Mouse (Mus musculus): Measurements from ENCODE around the gene Fndc3b. TPM values are rescaled to one million over a fixed set of nuclear protein-coding genes. Genes with fewer than 3 reads are reported as not detected.
A peak's percentile ranks its signal among the peaks of the same experiment; 100 is the strongest.

Gene Fndc3b
- polyA plus RNA-seq, 1 experiment from 2014 or later, result 13.2 TPM

GRCm38 (mm10) chr3:27463373-27463772, 247.7 kb downstream of the Fndc3b start:
- no peaks in the 10 kb centered on the region for H3K27me3 ChIP-seq (ENCODE audit: control insufficient read depth, insufficient read depth, low read depth, low read length)
- WGBS (ENCODE audit: insufficient replicate concordance), result 63% methylated on average over 7 of the region's 7 CpGs
- H3K27ac ChIP-seq (ENCODE audit: low read length), result no peak overlapping the region
- H3K9ac ChIP-seq (ENCODE audit: low read depth, low read length), result no peak overlapping the region
- peaks cover 6% of the 10 kb centered on the region for H3K36me3 ChIP-seq (ENCODE audit: control insufficient read depth, insufficient read depth)
- no peaks in the 10 kb centered on the region for H3K9me3 ChIP-seq (replicated peaks; ENCODE audit: control insufficient read depth, low read length)
- no peak for ATAC-seq (ENCODE audit: low read depth)
- H3K4me1 ChIP-seq (ENCODE audit: control insufficient read depth, low read depth, low read length), result no peaks in the 10 kb centered on the region
- H3K4me3 ChIP-seq (ENCODE audit: low read depth, low read length), result no peak overlapping the region
- no peak overlapping the region for H3K4me2 ChIP-seq (ENCODE audit: low read depth, low read length)

- Histone ChIP-seq H3K27ac (ENCODE audit: low read length) (no peak overlapping the region), H3K9ac (ENCODE audit: low read depth, low read length) (no peak overlapping the region), H3K4me3 (ENCODE audit: low read depth, low read length) (no peak overlapping the region), H3K4me2 (ENCODE audit: low read depth, low read length) (no peak overlapping the region), H3K27me3 (ENCODE audit: control insufficient read depth, insufficient read depth, low read depth, low read length) (no peaks in the 10 kb centered on the region), H3K4me1 (ENCODE audit: control insufficient read depth, low read depth, low read length) (no peaks in the 10 kb centered on the region), H3K9me3 (replicated peaks; ENCODE audit: control insufficient read depth, low read length) (no peaks in the 10 kb centered on the region), H3K36me3 (ENCODE audit: control insufficient read depth, insufficient read depth) (peaks cover 6% of the 10 kb centered on the region)
- WGBS (ENCODE audit: insufficient replicate concordance), result 71% methylated on average over 15 of the region's 15 CpGs
- no peak for ATAC-seq (ENCODE audit: low read depth)
Measured at GRCm38 (mm10) chr3:27462934-27463333, 248.2 kb downstream of the Fndc3b start.

GRCm38 (mm10) chr3:27462316-27462902, 248.7 kb downstream of the Fndc3b start:
- no peaks in the 10 kb centered on the region for H3K27me3 ChIP-seq (ENCODE audit: control insufficient read depth, insufficient read depth, low read depth, low read length)
- peaks cover 6% of the 10 kb centered on the region for H3K36me3 ChIP-seq (ENCODE audit: control insufficient read depth, insufficient read depth)
- no peak overlapping the region for H3K4me3 ChIP-seq (ENCODE audit: low read depth, low read length)
- H3K9me3 ChIP-seq (replicated peaks; ENCODE audit: control insufficient read depth, low read length), result no peaks in the 10 kb centered on the region
- no peak overlapping the region for H3K9ac ChIP-seq (ENCODE audit: low read depth, low read length)
- 75% methylated on average over 9 of the region's 9 CpGs for WGBS (ENCODE audit: insufficient replicate concordance)
- no peak overlapping the region for H3K27ac ChIP-seq (ENCODE audit: low read length)
- H3K4me1 ChIP-seq (ENCODE audit: control insufficient read depth, low read depth, low read length), result no peaks in the 10 kb centered on the region
- ATAC-seq (ENCODE audit: low read depth), result no peak
- H3K4me2 ChIP-seq (ENCODE audit: low read depth, low read length), result no peak overlapping the region

GRCm38 (mm10) chr3:27461861-27462260, 249.2 kb downstream of the Fndc3b start:
- no peaks in the 10 kb centered on the region for H3K27me3 ChIP-seq (ENCODE audit: control insufficient read depth, insufficient read depth, low read depth, low read length)
- WGBS (ENCODE audit: insufficient replicate concordance), result 66% methylated on average over 7 of the region's 7 CpGs
- H3K27ac ChIP-seq (ENCODE audit: low read length), result no peak overlapping the region
- H3K36me3 ChIP-seq (ENCODE audit: control insufficient read depth, insufficient read depth), result peaks cover 6% of the 10 kb centered on the region
- H3K9me3 ChIP-seq (replicated peaks; ENCODE audit: control insufficient read depth, low read length), result no peaks in the 10 kb centered on the region
- H3K4me1 ChIP-seq (ENCODE audit: control insufficient read depth, low read depth, low read length), result no peaks in the 10 kb centered on the region
- H3K4me3 ChIP-seq (ENCODE audit: low read depth, low read length), result no peak overlapping the region
- ATAC-seq (ENCODE audit: low read depth), result no peak
- H3K4me2 ChIP-seq (ENCODE audit: low read depth, low read length), result no peak overlapping the region
- no peak overlapping the region for H3K9ac ChIP-seq (ENCODE audit: low read depth, low read length)

DNA sequence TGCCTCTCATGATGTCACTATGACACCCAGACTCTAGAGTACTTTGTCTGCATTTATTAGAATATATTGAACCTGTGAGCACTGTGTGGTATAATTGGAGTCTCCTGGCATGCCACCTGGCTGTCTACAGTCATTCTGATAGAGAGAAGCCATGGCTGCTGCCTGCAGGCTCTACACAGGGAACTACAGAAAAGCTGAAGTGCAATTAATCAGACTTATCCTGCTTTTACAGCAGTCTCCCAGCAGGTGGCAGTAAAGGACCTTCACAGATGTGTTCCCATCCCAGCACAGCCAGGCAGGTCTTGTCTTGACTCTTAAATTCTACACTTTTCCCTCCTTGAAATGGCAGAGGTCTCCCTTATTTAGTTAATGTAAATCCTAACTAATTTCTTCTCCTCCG, 250.1 kb downstream of the Fndc3b start:
- 57% methylated on average over 1 of the region's 1 CpGs for WGBS (ENCODE audit: insufficient replicate concordance)
- Histone ChIP-seq H3K9ac (ENCODE audit: low read depth, low read length) (no peak overlapping the region), H3K9me3 (replicated peaks; ENCODE audit: control insufficient read depth, low read length) (no peaks in the 10 kb centered on the region), H3K4me1 (ENCODE audit: control insufficient read depth, low read depth, low read length) (no peaks in the 10 kb centered on the region), H3K4me2 (ENCODE audit: low read depth, low read length) (no peak overlapping the region), H3K27ac (ENCODE audit: low read length) (no peak overlapping the region), H3K27me3 (ENCODE audit: control insufficient read depth, insufficient read depth, low read depth, low read length) (no peaks in the 10 kb centered on the region), H3K36me3 (ENCODE audit: control insufficient read depth, insufficient read depth) (peaks cover 6% of the 10 kb centered on the region), H3K4me3 (ENCODE audit: low read depth, low read length) (no peak overlapping the region)
- ATAC-seq (ENCODE audit: low read depth), result no peak

GRCm38 (mm10) chr3:27458416-27458815, 252.7 kb downstream of the Fndc3b start:
- Histone ChIP-seq H3K9me3 (replicated peaks; ENCODE audit: control insufficient read depth, low read length) (no peaks in the 10 kb centered on the region), H3K4me2 (ENCODE audit: low read depth, low read length) (no peak overlapping the region), H3K9ac (ENCODE audit: low read depth, low read length) (no peak overlapping the region), H3K4me3 (ENCODE audit: low read depth, low read length) (no peak overlapping the region), H3K4me1 (ENCODE audit: control insufficient read depth, low read depth, low read length) (no peaks in the 10 kb centered on the region), H3K27me3 (ENCODE audit: control insufficient read depth, insufficient read depth, low read depth, low read length) (no peaks in the 10 kb centered on the region), H3K36me3 (ENCODE audit: control insufficient read depth, insufficient read depth) (peaks cover 23% of the 10 kb centered on the region), H3K27ac (ENCODE audit: low read length) (no peak overlapping the region)
- ATAC-seq (ENCODE audit: low read depth), result no peak
- 61% methylated on average over 9 of the region's 9 CpGs for WGBS (ENCODE audit: insufficient replicate concordance)

DNA sequence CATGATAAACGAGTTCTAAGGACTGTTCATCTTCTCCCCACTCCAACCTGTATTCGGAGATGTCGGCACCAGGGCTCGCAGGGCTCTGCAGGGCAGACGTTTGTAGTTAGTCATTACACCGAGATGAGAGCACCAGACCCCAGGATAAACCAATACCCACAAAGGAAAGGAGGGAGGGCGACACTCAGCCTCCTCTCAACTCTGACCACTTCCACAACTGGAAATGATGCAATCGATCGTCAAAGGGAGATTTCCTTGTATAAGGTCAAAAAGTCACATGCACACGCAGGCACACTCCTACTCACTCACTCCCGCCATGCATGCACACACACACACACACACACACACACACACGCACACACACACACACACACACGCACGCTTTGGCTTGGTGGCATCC, 254.6 kb downstream of the Fndc3b start:
- no peak overlapping the region for H3K9ac ChIP-seq (ENCODE audit: low read depth, low read length)
- no peak overlapping the region for H3K4me3 ChIP-seq (ENCODE audit: low read depth, low read length)
- H3K9me3 ChIP-seq (replicated peaks; ENCODE audit: control insufficient read depth, low read length), result no peaks in the 10 kb centered on the region
- WGBS (ENCODE audit: insufficient replicate concordance), result 57% methylated on average over 14 of the region's 14 CpGs
- no peak overlapping the region for H3K4me2 ChIP-seq (ENCODE audit: low read depth, low read length)
- H3K36me3 ChIP-seq (ENCODE audit: control insufficient read depth, insufficient read depth), result peaks cover 23% of the 10 kb centered on the region
- ATAC-seq (ENCODE audit: low read depth), result no peak
- H3K27ac ChIP-seq (ENCODE audit: low read length), result no peak overlapping the region
- no peaks in the 10 kb centered on the region for H3K27me3 ChIP-seq (ENCODE audit: control insufficient read depth, insufficient read depth, low read depth, low read length)
- no peaks in the 10 kb centered on the region for H3K4me1 ChIP-seq (ENCODE audit: control insufficient read depth, low read depth, low read length)

GRCm38 (mm10) chr3:27454402-27455195, 256.5 kb downstream of the Fndc3b start:
- H3K36me3 ChIP-seq (ENCODE audit: control insufficient read depth, insufficient read depth), result peaks cover 23% of the 10 kb centered on the region
- H3K9ac ChIP-seq (ENCODE audit: low read depth, low read length), result no peak overlapping the region
- WGBS (ENCODE audit: insufficient replicate concordance), result 65% methylated on average over 8 of the region's 8 CpGs
- H3K4me1 ChIP-seq (ENCODE audit: control insufficient read depth, low read depth, low read length), result no peaks in the 10 kb centered on the region
- H3K4me3 ChIP-seq (ENCODE audit: low read depth, low read length), result no peak overlapping the region
- no peaks in the 10 kb centered on the region for H3K27me3 ChIP-seq (ENCODE audit: control insufficient read depth, insufficient read depth, low read depth, low read length)
- ATAC-seq (ENCODE audit: low read depth), result no peak
- H3K9me3 ChIP-seq (replicated peaks; ENCODE audit: control insufficient read depth, low read length), result no peaks in the 10 kb centered on the region
- H3K27ac ChIP-seq (ENCODE audit: low read length), result no peak overlapping the region
- no peak overlapping the region for H3K4me2 ChIP-seq (ENCODE audit: low read depth, low read length)

DNA sequence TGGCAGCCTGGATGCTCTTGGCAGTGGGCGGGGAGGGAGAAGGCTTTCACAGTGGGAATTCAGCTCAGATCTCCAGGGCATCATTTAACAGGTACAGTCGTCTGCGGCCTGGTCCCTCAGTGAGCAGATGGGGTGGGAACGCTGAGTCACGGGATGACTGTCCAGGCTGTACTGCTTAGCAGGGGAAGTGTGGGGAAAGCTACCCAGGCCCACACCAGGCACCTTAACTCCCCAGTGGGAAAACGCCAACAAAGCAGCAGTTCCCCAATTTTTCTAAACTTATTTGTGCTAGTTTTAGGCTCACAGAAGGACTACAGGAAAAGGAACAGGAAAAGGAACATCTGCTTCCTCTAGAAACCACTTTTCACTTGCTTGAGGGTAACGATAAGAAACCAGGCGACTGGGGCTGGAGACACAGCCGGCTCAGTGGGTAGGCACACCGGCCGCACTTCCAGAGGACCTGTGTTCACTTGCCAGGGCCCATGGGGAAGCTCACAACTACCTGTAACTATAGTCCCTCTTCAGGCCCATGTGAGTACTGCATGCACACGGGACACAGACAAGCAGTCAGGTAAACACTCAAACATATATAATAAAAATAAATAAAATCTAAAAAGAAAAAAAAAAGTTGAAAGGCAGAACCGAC, 257.5 kb downstream of the Fndc3b start:
- Histone ChIP-seq H3K4me2 (ENCODE audit: low read depth, low read length) (no peak overlapping the region), H3K27me3 (ENCODE audit: control insufficient read depth, insufficient read depth, low read depth, low read length) (no peaks in the 10 kb centered on the region), H3K36me3 (ENCODE audit: control insufficient read depth, insufficient read depth) (peaks cover 23% of the 10 kb centered on the region), H3K4me1 (ENCODE audit: control insufficient read depth, low read depth, low read length) (no peaks in the 10 kb centered on the region), H3K4me3 (ENCODE audit: low read depth, low read length) (no peak overlapping the region), H3K9ac (ENCODE audit: low read depth, low read length) (no peak overlapping the region), H3K27ac (ENCODE audit: low read length) (no peak overlapping the region), H3K9me3 (replicated peaks; ENCODE audit: control insufficient read depth, low read length) (no peaks in the 10 kb centered on the region)
- ATAC-seq (ENCODE audit: low read depth), result peak; percentile 32; the same call in 1 of the 2 replicates
- WGBS (ENCODE audit: insufficient replicate concordance), result 31% methylated on average over 13 of the region's 13 CpGs

All from liver, embryonic 16.5 days (tissue).